1 mouse cellular context compared by ENCODE assay signal in the genomic region with DNA sequence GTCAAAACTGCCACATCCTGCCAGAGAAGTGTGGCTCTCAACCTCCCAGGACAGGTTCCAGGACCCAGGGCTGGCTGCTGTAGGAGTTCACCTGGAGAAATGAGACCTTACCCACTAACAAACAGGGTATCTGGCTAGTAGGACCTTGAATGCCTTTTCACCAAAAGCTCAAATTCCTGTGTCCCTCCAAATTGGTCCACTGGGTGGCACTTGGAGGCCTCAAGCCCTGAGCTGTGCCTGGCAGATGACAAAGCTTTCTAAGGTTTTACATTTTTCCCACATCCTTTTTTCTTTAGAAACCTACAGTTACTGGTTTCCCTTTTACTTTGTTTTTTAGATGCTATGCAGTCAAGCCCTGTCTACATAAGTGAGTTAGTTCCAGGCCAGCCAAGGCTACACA.
TF ChIP-seq lines count a peak whose summit lies in the region.

No protein-coding gene starts in this region.

TF ChIP-seq in C2C12, 6 proteins besides CTCF, POLR2A, EP300 and RAD21:
- TF ChIP-seq USF1 (IDR thresholded peaks at IDR 0.05; ENCODE audit: low read depth) = no peak
- no peak for TF ChIP-seq FOSL1 (IDR thresholded peaks at IDR 0.05; ENCODE audit: insufficient read depth, low read length, poor library complexity, severe bottlenecking)
- no peak for TF ChIP-seq CEBPB (IDR thresholded peaks at IDR 0.05; ENCODE audit: low read depth)
- no peak for TF ChIP-seq MYOG (IDR thresholded peaks at IDR 0.05; ENCODE audit: control insufficient read depth, extremely low read depth, insufficient read length)
- no peak for TF ChIP-seq MAX (IDR thresholded peaks at IDR 0.05)
- TF ChIP-seq MYOD1 (IDR thresholded peaks at IDR 0.05; ENCODE audit: control insufficient read depth, insufficient read length, low read depth) = no peak
